Mouse (Mus musculus): ENCODE data around the gene Gm36028. TPM values are rescaled to one million over a fixed set of nuclear protein-coding genes. Genes with fewer than 3 reads are reported as not detected.
A peak's percentile ranks its signal among the peaks of the same experiment; 100 is the strongest.

The Gm36028 gene
- polyA plus RNA-seq, 1 experiment from 2014 or later: 0.25 TPM

GRCm38 (mm10) chr16:37877406-37877805 lies 16.5 kb upstream of the Gm36028 start:
- Histone ChIP-seq H3K36me3 (peaks cover 44% of the 10 kb centered on the region), H3K9me3 (no peaks in the 10 kb centered on the region), H3K4me1 (no peaks in the 10 kb centered on the region), H3K27me3 (no peaks in the 10 kb centered on the region), H3K4me3 (no peak overlapping the region), H3K9ac (no peak overlapping the region), H3K4me2 (no peak overlapping the region), H3K27ac (no peak overlapping the region)
- ATAC-seq (ENCODE audit: insufficient number of reproducible peaks, insufficient read depth, low FRiP score, low TSS enrichment, low read depth): no peak
- WGBS: 96% methylated on average over 3 of the region's 3 CpGs

- no peak overlapping the region for H3K4me3 ChIP-seq
- no peak overlapping the region for H3K27ac ChIP-seq
- WGBS: 88% methylated on average over 4 of the region's 4 CpGs
- H3K9me3 ChIP-seq: no peaks in the 10 kb centered on the region
- H3K27me3 ChIP-seq: no peaks in the 10 kb centered on the region
- no peak overlapping the region for H3K4me2 ChIP-seq
- H3K9ac ChIP-seq: no peak overlapping the region
- H3K4me1 ChIP-seq: peaks cover 18% of the 10 kb centered on the region
- ATAC-seq (ENCODE audit: insufficient number of reproducible peaks, insufficient read depth, low FRiP score, low TSS enrichment, low read depth): no peak
- H3K36me3 ChIP-seq: peaks cover 19% of the 10 kb centered on the region
Observed at GRCm38 (mm10) chr16:37874501-37875235, 13.7 kb upstream of the Gm36028 start.

- Histone ChIP-seq H3K27me3 (no peaks in the 10 kb centered on the region), H3K4me2 (peak overlapping the region; percentile 17; the same call in 1 of the 2 replicates), H3K4me1 (peaks cover 19% of the 10 kb centered on the region), H3K4me3 (no peak overlapping the region), H3K9me3 (no peaks in the 10 kb centered on the region), H3K36me3 (no peaks in the 10 kb centered on the region), H3K27ac (no peak overlapping the region), H3K9ac (no peak overlapping the region)
- ATAC-seq (ENCODE audit: insufficient number of reproducible peaks, insufficient read depth, low FRiP score, low TSS enrichment, low read depth): no peak
- WGBS: 85% methylated on average over 4 of the region's 4 CpGs
Observed at GRCm38 (mm10) chr16:37871112-37871715, 10.3 kb upstream of the Gm36028 start.

DNA sequence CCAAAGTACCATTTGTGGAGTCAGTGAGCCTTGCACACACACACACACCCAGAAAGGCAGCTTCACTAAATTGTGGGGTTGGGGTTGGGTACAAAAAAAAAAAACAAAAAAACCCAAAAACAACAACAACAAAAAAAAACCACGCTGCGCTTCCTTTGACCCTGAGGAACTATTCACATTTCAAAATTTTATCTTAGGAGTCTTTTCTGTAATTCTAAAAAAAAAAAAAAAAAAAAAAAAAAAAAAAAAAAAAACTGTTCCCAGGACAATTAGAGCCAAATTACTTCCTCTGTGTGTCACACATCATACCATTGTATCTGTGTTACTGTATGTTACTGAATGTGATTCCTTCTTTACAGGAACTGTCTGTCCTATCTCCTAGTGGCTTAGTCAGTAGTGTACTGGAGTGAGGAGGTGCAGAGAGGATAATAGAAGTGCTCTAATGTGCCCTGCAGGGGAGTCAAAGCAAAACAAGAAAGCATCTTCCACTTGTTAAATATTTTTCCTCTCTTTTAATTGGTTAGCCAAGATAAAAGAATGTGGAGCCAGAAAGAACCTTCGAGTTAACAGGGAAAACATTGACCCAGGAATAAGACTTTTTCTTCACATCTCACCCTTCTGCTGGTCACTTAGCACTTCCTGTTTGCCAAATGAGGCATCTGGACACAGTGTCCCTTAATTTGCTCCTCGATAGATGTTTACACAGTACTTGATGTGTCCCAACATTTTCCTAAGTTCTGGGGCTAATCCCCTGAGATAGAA lies 8.7 kb upstream of the Gm36028 start:
- no peaks in the 10 kb centered on the region for H3K36me3 ChIP-seq
- peak overlapping the region; percentile 98 for H3K27ac ChIP-seq
- H3K9ac ChIP-seq: peak overlapping the region; percentile 98
- no peaks in the 10 kb centered on the region for H3K9me3 ChIP-seq
- no peaks in the 10 kb centered on the region for H3K27me3 ChIP-seq
- 22% methylated on average over 4 of the region's 4 CpGs for WGBS
- ATAC-seq (ENCODE audit: insufficient number of reproducible peaks, insufficient read depth, low FRiP score, low TSS enrichment, low read depth): no peak
- H3K4me2 ChIP-seq: peak overlapping the region; percentile 71
- H3K4me3 ChIP-seq: peak overlapping the region; percentile 96
- peaks cover 19% of the 10 kb centered on the region for H3K4me1 ChIP-seq

DNA sequence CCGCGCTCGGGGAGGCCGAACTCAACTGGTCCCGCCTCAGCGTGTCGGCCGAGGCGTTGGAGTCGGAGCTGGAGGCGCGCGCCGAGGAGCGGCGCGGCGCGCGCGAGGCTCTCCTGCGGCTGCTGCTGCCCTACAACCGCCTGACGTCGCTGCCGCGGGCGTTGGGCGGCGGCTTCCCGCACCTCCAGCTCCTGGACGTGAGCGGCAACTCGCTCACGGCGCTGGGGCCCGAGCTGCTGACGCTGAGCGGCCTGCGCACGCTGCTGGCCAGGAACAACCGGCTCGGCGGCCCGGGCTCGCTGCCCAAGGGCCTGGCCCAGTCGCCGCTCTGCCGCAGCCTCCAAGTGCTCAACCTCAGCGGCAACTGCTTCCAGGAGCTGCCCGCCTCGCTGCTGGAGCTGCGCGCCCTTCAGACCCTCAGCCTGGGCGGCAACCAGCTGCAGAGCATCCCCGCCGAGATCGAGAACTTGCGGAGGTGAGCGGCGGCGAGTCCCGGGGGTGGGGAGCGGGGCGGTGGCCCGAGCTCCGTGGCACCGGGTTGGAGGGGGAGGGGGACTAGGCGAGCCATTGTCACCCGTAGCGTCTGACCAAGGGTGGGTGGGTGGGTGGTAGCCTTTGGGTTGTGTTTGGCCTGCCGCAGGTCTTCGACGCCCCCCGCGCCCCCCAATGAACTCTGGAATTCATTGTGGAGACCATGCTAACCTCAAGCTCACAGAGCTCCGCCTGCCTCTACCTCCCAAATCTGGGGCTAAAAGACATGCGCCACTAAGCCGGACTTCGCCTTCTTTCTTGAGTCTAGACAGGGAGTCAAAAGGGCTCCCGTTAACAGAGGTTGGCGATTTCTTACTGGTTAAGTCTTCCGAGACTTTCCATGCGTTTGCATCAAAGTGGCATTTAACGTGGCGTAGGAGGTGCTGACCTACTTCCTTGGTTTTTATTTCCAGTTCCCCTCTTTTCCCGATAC lies 7.8 kb upstream of the Gm36028 start:
- Histone ChIP-seq H3K9me3 (no peaks in the 10 kb centered on the region), H3K36me3 (no peaks in the 10 kb centered on the region), H3K27ac (peak overlapping the region; percentile 98), H3K9ac (peak overlapping the region; percentile 98), H3K27me3 (no peaks in the 10 kb centered on the region), H3K4me3 (peak overlapping the region; percentile 96), H3K4me2 (peak overlapping the region; percentile 71), H3K4me1 (peaks cover 19% of the 10 kb centered on the region)
- WGBS: under 1% methylated on average over 87 of the region's 87 CpGs
- ATAC-seq (ENCODE audit: insufficient number of reproducible peaks, insufficient read depth, low FRiP score, low TSS enrichment, low read depth): peak; percentile 75

DNA sequence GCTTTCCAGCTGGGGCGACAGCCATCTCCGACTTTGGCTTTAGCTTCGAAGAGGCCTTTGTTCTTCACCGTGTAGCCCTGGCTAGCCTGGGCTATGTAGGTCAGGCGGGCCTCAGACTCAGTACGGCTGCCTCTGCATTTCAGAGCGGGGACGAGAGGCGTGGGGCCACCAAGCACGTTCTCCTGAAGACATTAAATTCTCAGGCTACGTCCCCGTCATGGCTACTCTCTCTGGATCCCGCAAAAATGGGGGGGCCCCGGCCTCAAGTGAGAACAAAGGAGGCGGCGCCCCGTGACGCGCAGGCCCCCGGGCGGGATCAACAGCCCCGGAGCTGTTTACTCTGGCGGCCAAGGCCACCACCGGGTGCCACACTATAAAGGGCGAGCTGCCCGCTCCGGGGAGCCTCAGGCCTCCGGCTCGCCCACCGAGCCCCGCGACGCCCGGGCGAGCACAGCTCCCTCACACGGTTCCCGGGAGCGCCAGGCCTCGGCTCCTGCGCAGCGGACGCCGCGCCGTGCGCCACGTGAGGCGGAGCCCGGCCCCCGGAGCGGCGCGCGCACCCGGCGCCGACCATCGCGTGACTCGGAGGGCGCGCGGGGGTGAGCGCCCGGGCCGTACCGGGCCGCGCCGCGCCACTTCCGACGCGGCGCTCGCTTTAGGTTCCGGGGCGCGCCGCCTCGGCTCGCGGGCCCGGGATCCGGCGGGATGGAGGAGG lies 7.0 kb upstream of the Gm36028 start, which contains the start of gene Lrrc58:
Lrrc58 (plus strand) TSS at position 599 of the 715 bp plus-strand sequence.
- H3K4me2 ChIP-seq: peak within 1 kb of the TSS; percentile 71
- no peaks in the 10 kb centered on the region for H3K9me3 ChIP-seq
- H3K9ac ChIP-seq: peak within 1 kb of the TSS; percentile 98
- under 1% methylated on average over 86 of the region's 86 CpGs for WGBS
- no peaks in the 10 kb centered on the region for H3K27me3 ChIP-seq
- H3K4me3 ChIP-seq: peak within 1 kb of the TSS; percentile 96
- peak; percentile 90 for ATAC-seq (ENCODE audit: insufficient number of reproducible peaks, insufficient read depth, low FRiP score, low TSS enrichment, low read depth)
- H3K36me3 ChIP-seq: no peaks in the 10 kb centered on the region
- peaks cover 19% of the 10 kb centered on the region for H3K4me1 ChIP-seq
- H3K27ac ChIP-seq: peak within 1 kb of the TSS; percentile 98

DNA sequence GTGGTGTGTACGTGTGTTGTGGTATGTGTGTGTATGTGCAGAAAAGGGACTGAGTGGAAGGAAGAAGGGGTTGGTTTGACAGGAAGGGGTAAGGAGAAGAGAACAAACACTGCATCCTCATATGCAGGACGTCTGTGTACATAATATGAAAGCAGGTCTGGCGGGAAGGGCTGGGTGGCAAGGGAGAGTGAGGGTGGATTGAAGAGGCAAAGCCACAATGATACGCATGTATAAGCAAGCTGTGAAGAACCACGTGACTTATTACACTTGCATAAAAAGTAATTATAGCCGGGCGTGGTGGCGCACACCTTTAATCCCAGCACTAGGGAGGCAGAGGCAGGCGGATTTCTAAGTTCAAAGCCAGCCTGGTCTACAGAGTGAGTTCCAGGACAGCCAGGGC lies 4.9 kb upstream of the Gm36028 start:
- Histone ChIP-seq H3K9me3 (no peaks in the 10 kb centered on the region), H3K36me3 (no peaks in the 10 kb centered on the region), H3K4me2 (no peak overlapping the region), H3K4me3 (no peak overlapping the region), H3K4me1 (peaks cover 12% of the 10 kb centered on the region), H3K27me3 (no peaks in the 10 kb centered on the region), H3K9ac (no peak overlapping the region), H3K27ac (no peak overlapping the region)
- 83% methylated on average over 9 of the region's 9 CpGs for WGBS
- ATAC-seq (ENCODE audit: insufficient number of reproducible peaks, insufficient read depth, low FRiP score, low TSS enrichment, low read depth): no peak

- 77% methylated on average over 3 of the region's 3 CpGs for WGBS
- no peak overlapping the region for H3K4me2 ChIP-seq
Observed at GRCm38 (mm10) chr16:37863876-37864275, 2.9 kb upstream of the Gm36028 start.

DNA sequence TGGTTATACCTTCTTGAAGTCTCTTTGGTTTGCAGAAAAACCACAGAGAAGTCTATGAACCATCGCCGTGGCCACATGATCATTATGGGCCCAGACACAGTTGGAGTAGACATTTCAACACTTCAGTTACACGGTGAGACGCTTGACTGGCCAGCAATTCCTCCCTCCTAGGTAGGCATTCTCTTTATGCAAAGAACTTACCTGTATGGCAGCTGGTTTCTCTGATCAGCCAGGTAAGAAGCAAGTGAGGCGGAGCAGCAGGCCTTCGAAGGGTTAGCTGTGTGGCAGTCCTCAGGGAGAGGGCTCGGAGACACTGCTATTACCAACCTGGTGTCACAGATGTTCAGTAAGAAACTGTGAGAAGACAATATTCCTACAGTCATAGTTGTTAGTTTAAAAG lies 733 bp downstream of the Gm36028 start:
- Histone ChIP-seq H3K4me2 (no peak overlapping the region), H3K27me3 (no peaks in the 10 kb centered on the region)
- 74% methylated on average over 7 of the region's 7 CpGs for WGBS

More at GRCm38 (mm10) chr16:37863876-37864275, 2.9 kb upstream of the Gm36028 start:
- no peaks in the 10 kb centered on the region for H3K27me3 ChIP-seq
- H3K36me3 ChIP-seq: no peaks in the 10 kb centered on the region
- H3K4me1 ChIP-seq: no peaks in the 10 kb centered on the region
- ATAC-seq (ENCODE audit: insufficient number of reproducible peaks, insufficient read depth, low FRiP score, low TSS enrichment, low read depth): no peak
- H3K9me3 ChIP-seq: no peaks in the 10 kb centered on the region
- no peak overlapping the region for H3K9ac ChIP-seq
- H3K27ac ChIP-seq: no peak overlapping the region
- no peak overlapping the region for H3K4me3 ChIP-seq

DNA sequence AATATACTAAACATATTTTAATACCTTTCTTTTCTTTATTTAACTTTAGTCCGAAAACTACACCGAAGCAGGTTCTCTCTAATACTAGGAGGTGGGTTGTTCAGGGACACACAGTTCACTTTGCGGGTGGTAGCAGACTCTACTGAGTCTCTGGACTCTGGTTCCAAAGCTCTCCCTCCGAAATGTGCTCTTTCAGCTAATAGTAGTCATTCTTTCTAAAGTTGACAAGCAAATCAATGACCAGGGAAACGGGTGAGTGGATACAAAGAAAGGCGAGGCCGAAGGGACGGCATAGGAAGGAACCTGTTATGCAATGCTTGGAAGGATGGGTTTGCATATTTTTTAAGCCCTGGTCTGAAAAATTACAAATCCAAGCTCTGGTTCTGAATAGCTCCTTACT lies 3.5 kb downstream of the Gm36028 start:
- H3K27ac ChIP-seq: no peak overlapping the region
- peaks cover 22% of the 10 kb centered on the region for H3K4me1 ChIP-seq
- no peak for ATAC-seq (ENCODE audit: insufficient number of reproducible peaks, insufficient read depth, low FRiP score, low TSS enrichment, low read depth)
- H3K27me3 ChIP-seq: no peaks in the 10 kb centered on the region
- 81% methylated on average over 8 of the region's 8 CpGs for WGBS
- H3K4me3 ChIP-seq: no peak overlapping the region
- H3K36me3 ChIP-seq: no peaks in the 10 kb centered on the region
- H3K9ac ChIP-seq: no peak overlapping the region
- no peaks in the 10 kb centered on the region for H3K9me3 ChIP-seq
- no peak overlapping the region for H3K4me2 ChIP-seq

More for the DNA sequence above, 733 bp downstream of the Gm36028 start:
- Histone ChIP-seq H3K4me3 (no peak overlapping the region), H3K36me3 (no peaks in the 10 kb centered on the region), H3K27ac (no peak overlapping the region), H3K9ac (no peak overlapping the region), H3K4me1 (0 out of 2 replicates have a peak, but pooled peaks cover 2% of the 10 kb centered on the region), H3K9me3 (no peaks in the 10 kb centered on the region)
- ATAC-seq (ENCODE audit: insufficient number of reproducible peaks, insufficient read depth, low FRiP score, low TSS enrichment, low read depth): no peak

Measured in embryonic facial prominence, embryonic 13.5 days (tissue).